Mouse (Mus musculus): ENCODE data around the gene Drap1.
A peak's percentile ranks its signal among the peaks of the same experiment; 100 is the strongest.
"Not testable (repeated sequence)": the region's sequence is repeated elsewhere in the genome, so short reads cannot be mapped to it uniquely, and the experiment has no call there.

Drap1 gene

GRCm38 (mm10) chr19:5420579-5420978, 4.2 kb downstream of the Drap1 start:
- DNase-seq (ENCODE audit: low read depth, low spot score): no peak

- no peak for DNase-seq (ENCODE audit: low read depth, low spot score)
Measured at GRCm38 (mm10) chr19:5419630-5420029, 5.1 kb downstream of the Drap1 start.

- DNase-seq (ENCODE audit: low read depth, low spot score): no peak
Measured at GRCm38 (mm10) chr19:5418750-5419466, 5.9 kb downstream of the Drap1 start.

- peak; percentile 63 for DNase-seq (ENCODE audit: low read depth, low spot score)
Measured at GRCm38 (mm10) chr19:5414534-5414957, 10.2 kb downstream of the Drap1 start.

- no peak for DNase-seq (ENCODE audit: low read depth, low spot score)
Measured at GRCm38 (mm10) chr19:5413840-5414239, 10.9 kb downstream of the Drap1 start.

GRCm38 (mm10) chr19:5411961-5412360, 12.8 kb downstream of the Drap1 start:
- DNase-seq (ENCODE audit: low read depth, low spot score): no peak

- DNase-seq (ENCODE audit: low read depth, low spot score): no peak
Measured at GRCm38 (mm10) chr19:5410641-5411040, 14.1 kb downstream of the Drap1 start.

GRCm38 (mm10) chr19:5409068-5409467, 15.7 kb downstream of the Drap1 start:
- DNase-seq (ENCODE audit: low read depth, low spot score): peak; percentile 46

- no peak for DNase-seq (ENCODE audit: low read depth, low spot score)
Measured at GRCm38 (mm10) chr19:5408057-5409001, 16.4 kb downstream of the Drap1 start.

GRCm38 (mm10) chr19:5407133-5407532, 17.6 kb downstream of the Drap1 start:
- peak; percentile 79 for DNase-seq (ENCODE audit: low read depth, low spot score)

GRCm38 (mm10) chr19:5406531-5407126, 18.1 kb downstream of the Drap1 start:
- DNase-seq (ENCODE audit: low read depth, low spot score): not testable (repeated sequence)

- no peak for DNase-seq (ENCODE audit: low read depth, low spot score)
Measured at GRCm38 (mm10) chr19:5405924-5406323, 18.9 kb downstream of the Drap1 start.

- no peak for DNase-seq (ENCODE audit: low read depth, low spot score)
Measured at GRCm38 (mm10) chr19:5402293-5402692, 22.5 kb downstream of the Drap1 start, which contains the start of gene Tsga10ip. Tsga10ip (minus strand) TSS chr19:5402526.

GRCm38 (mm10) chr19:5401073-5401472, 23.7 kb downstream of the Drap1 start:
- not testable (repeated sequence) for DNase-seq (ENCODE audit: low read depth, low spot score)

- DNase-seq (ENCODE audit: low read depth, low spot score): no peak
Measured at GRCm38 (mm10) chr19:5395371-5395770, 29.4 kb downstream of the Drap1 start.

GRCm38 (mm10) chr19:5394168-5394567, 30.6 kb downstream of the Drap1 start:
- DNase-seq (ENCODE audit: low read depth, low spot score): peak; percentile 52

- DNase-seq (ENCODE audit: low read depth, low spot score): peak; percentile 39
Measured at GRCm38 (mm10) chr19:5392892-5393291, 31.9 kb downstream of the Drap1 start.

- no peak for DNase-seq (ENCODE audit: low read depth, low spot score)
Measured at GRCm38 (mm10) chr19:5390416-5390815, 34.4 kb downstream of the Drap1 start.

GRCm38 (mm10) chr19:5389647-5390046, 35.1 kb downstream of the Drap1 start:
- no peak for DNase-seq (ENCODE audit: low read depth, low spot score)

- peak; percentile 99 for DNase-seq (ENCODE audit: low read depth, low spot score)
Measured at GRCm38 (mm10) chr19:5388588-5389242, 36.1 kb downstream of the Drap1 start, which contains the start of gene Sart1. Sart1 (minus strand) TSS chr19:5388703.

- peak; percentile 40 for DNase-seq (ENCODE audit: low read depth, low spot score)
Measured at GRCm38 (mm10) chr19:5388011-5388441, 36.8 kb downstream of the Drap1 start.
